Mouse (Mus musculus): ENCODE results near the gene Sun1. TPM values are rescaled to one million over a fixed set of nuclear protein-coding genes. Genes with fewer than 3 reads are reported as not detected.
A peak's percentile ranks its signal among the peaks of the same experiment; 100 is the strongest.

The Sun1 gene
- polyA plus RNA-seq, 2 experiments = 53.7 to 65.3 TPM

DNA sequence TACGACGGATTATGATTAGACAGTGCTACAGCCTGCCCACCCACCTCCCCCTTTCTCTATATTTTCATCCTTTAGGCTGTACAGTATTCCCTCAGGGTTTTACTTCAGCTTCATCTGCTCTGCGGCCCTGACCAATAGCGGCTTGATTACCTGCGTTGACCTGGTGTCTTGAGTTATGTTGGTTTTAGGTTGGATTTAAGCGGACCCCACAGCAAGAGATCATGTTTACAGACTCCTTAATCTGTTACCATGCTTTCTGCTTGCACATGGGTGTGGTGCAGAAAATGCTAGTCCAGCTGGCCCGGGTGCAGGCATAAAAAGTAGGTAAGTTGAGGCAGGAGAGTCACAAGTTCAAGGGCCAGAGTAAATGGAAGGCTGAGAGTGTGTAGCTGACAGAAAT lies 50.8 kb downstream of the Sun1 start:
- Histone ChIP-seq H3K4me1 (ENCODE audit: control insufficient read depth, insufficient read depth, low read length) (peaks cover 8% of the 10 kb centered on the region), H3K27me3 (ENCODE audit: control insufficient read depth, insufficient read depth, low read length) (no peaks in the 10 kb centered on the region), H3K36me3 (ENCODE audit: control insufficient read depth, insufficient read depth, low read length) (peaks cover 40% of the 10 kb centered on the region), H3K4me3 (replicated peaks; ENCODE audit: low read length) (peak overlapping the region; percentile 80), H3K9ac (ENCODE audit: low read depth, low read length, severe bottlenecking) (peak overlapping the region; percentile 78), H3K27ac (replicated peaks; ENCODE audit: low read depth, low read length) (no peak overlapping the region), H3K9me3 (ENCODE audit: control insufficient read depth, low read length) (no peaks in the 10 kb centered on the region), H3K4me2 (replicated peaks; ENCODE audit: low read depth, low read length, severe bottlenecking) (peak overlapping the region; percentile 64)
- no peak for DNase-seq (ENCODE audit: low spot score)
- WGBS = 78% methylated on average over 7 of the region's 7 CpGs
- no peak for TF ChIP-seq POLR2A (IDR thresholded peaks at IDR 0.05; ENCODE audit: borderline replicate concordance, extremely low read depth, insufficient read depth, insufficient read length)
- no peak for ATAC-seq (ENCODE audit: low FRiP score, low read depth)

DNA sequence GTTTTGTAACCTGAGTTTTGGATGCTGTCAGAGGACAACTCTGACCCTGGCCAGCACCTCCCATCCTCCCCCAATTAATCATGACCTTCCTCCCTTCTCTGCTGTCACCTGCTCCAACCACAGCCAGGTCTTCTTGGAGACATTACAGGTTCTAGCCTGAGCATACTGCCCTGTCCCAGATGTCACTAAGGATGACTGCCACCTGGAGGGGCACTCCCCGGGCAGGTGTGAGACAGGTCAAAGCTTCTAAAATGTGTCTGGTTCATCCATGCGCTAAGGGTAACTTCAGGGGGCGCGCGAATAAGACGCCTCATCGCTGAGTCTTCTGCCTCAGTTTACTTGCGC lies 51.3 kb downstream of the Sun1 start:
- H3K4me2 ChIP-seq (replicated peaks; ENCODE audit: low read depth, low read length, severe bottlenecking) = peak overlapping the region; percentile 64
- 1% methylated on average over 8 of the region's 8 CpGs for WGBS

DNA sequence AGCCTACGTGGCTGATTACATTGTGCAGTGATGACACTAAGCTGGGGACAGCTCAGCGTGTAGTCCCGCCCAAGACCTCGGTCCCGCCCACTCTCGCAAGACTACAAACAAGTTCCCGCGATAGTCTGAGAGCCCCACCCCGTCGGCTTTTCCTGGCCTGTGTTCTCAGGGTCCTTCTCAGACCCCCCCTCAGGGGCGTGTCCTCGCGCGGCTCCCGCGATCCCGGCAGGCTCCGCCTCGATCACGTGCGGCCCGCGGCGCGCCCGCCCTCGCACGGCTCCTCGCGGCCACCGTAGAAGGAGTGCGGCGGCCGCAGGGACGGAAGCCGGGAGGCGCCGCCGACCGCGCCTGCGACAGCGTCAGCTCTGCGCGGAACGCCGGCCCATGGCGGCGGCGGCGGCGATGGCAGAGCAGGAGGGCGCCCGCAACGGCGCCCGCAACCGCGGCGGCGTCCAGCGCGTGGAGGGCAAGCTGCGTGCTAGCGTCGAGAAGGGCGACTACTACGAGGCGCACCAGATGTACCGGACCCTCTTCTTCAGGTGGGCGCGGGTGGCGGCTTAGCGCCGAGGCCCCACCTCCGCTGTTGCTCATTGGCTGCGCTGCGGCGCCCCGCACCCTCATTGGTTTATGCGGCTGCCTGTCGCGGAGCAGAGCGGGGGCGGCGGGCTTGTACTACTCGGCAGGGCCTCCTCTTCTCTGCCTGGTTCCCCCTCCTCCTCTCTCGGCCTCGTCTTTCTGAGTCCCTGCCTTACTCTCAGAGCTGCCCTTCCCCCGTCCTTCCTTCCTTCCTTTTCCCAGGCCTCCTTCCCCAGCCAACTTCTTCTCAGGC lies 51.9 kb downstream of the Sun1 start, which contains the start of gene Get4:
TSS of gene Get4 (plus strand) at position 244 of the 829 bp plus-strand sequence.
- Histone ChIP-seq H3K36me3 (ENCODE audit: control insufficient read depth, insufficient read depth, low read length) (peaks cover 34% of the 10 kb centered on the region), H3K4me3 (replicated peaks; ENCODE audit: low read length) (peak within 1 kb of the TSS; percentile 80), H3K4me2 (replicated peaks; ENCODE audit: low read depth, low read length, severe bottlenecking) (peak within 1 kb of the TSS; percentile 64), H3K4me1 (ENCODE audit: control insufficient read depth, insufficient read depth, low read length) (peaks cover 8% of the 10 kb centered on the region), H3K9ac (ENCODE audit: low read depth, low read length, severe bottlenecking) (peak within 1 kb of the TSS; percentile 78), H3K9me3 (ENCODE audit: control insufficient read depth, low read length) (no peaks in the 10 kb centered on the region), H3K27ac (replicated peaks; ENCODE audit: low read depth, low read length) (peak within 1 kb of the TSS; percentile 85), H3K27me3 (ENCODE audit: control insufficient read depth, insufficient read depth, low read length) (no peaks in the 10 kb centered on the region)
- DNase-seq (ENCODE audit: low spot score) (peak; percentile 100), ATAC-seq (ENCODE audit: low FRiP score, low read depth) (peak; percentile 94)
- under 1% methylated on average over 57 of the region's 90 CpGs for WGBS
- 0 out of 2 replicates have a peak, but pooled peaks have one; percentile 37 for TF ChIP-seq POLR2A (IDR thresholded peaks at IDR 0.05; ENCODE audit: borderline replicate concordance, extremely low read depth, insufficient read depth, insufficient read length)

More for the DNA sequence above, 51.3 kb downstream of the Sun1 start:
- Histone ChIP-seq H3K9me3 (ENCODE audit: control insufficient read depth, low read length) (no peaks in the 10 kb centered on the region), H3K4me3 (replicated peaks; ENCODE audit: low read length) (peak overlapping the region; percentile 80), H3K27ac (replicated peaks; ENCODE audit: low read depth, low read length) (peak overlapping the region; percentile 80; the same call in 1 of the 2 replicates), H3K36me3 (ENCODE audit: control insufficient read depth, insufficient read depth, low read length) (peaks cover 36% of the 10 kb centered on the region), H3K27me3 (ENCODE audit: control insufficient read depth, insufficient read depth, low read length) (no peaks in the 10 kb centered on the region), H3K4me1 (ENCODE audit: control insufficient read depth, insufficient read depth, low read length) (peaks cover 8% of the 10 kb centered on the region), H3K9ac (ENCODE audit: low read depth, low read length, severe bottlenecking) (peak overlapping the region; percentile 78)
- TF ChIP-seq POLR2A (IDR thresholded peaks at IDR 0.05; ENCODE audit: borderline replicate concordance, extremely low read depth, insufficient read depth, insufficient read length) = no peak
- ATAC-seq (ENCODE audit: low FRiP score, low read depth) (peak; percentile 1; the same call in 1 of the 2 replicates), DNase-seq (ENCODE audit: low spot score) (no peak)

DNA sequence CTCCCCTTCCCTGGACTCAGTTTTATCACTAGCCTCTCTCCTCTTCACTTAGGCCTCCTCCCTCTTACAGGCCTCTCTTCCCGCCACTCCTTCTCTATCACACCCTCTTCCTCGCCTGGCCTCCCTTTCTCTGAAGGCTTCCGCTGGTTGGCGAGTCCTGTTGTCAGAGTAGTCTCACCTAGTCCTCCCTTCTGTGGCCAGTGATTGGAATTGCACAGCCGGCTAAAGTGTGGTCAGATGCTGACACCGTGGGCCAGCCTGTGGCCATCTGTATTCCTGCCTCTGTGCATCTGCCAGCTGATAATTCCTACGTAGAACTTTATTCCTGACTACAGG lies 52.4 kb downstream of the Sun1 start:
- peak overlapping the region; percentile 64 for H3K4me2 ChIP-seq (replicated peaks; ENCODE audit: low read depth, low read length, severe bottlenecking)
- 0% methylated on average over 7 of the region's 7 CpGs for WGBS
- ATAC-seq (ENCODE audit: low FRiP score, low read depth) (peak; percentile 10; the same call in 1 of the 2 replicates), DNase-seq (ENCODE audit: low spot score) (no peak)
- H3K27me3 ChIP-seq (ENCODE audit: control insufficient read depth, insufficient read depth, low read length) = no peaks in the 10 kb centered on the region
- H3K4me1 ChIP-seq (ENCODE audit: control insufficient read depth, insufficient read depth, low read length) = peaks cover 8% of the 10 kb centered on the region
- no peaks in the 10 kb centered on the region for H3K9me3 ChIP-seq (ENCODE audit: control insufficient read depth, low read length)
- peak overlapping the region; percentile 85 for H3K27ac ChIP-seq (replicated peaks; ENCODE audit: low read depth, low read length)
- peak overlapping the region; percentile 77 for H3K9ac ChIP-seq (ENCODE audit: low read depth, low read length, severe bottlenecking)
- no peak for TF ChIP-seq POLR2A (IDR thresholded peaks at IDR 0.05; ENCODE audit: borderline replicate concordance, extremely low read depth, insufficient read depth, insufficient read length)
- H3K4me3 ChIP-seq (replicated peaks; ENCODE audit: low read length) = peak overlapping the region; percentile 80
- H3K36me3 ChIP-seq (ENCODE audit: control insufficient read depth, insufficient read depth, low read length) = peaks cover 31% of the 10 kb centered on the region

DNA sequence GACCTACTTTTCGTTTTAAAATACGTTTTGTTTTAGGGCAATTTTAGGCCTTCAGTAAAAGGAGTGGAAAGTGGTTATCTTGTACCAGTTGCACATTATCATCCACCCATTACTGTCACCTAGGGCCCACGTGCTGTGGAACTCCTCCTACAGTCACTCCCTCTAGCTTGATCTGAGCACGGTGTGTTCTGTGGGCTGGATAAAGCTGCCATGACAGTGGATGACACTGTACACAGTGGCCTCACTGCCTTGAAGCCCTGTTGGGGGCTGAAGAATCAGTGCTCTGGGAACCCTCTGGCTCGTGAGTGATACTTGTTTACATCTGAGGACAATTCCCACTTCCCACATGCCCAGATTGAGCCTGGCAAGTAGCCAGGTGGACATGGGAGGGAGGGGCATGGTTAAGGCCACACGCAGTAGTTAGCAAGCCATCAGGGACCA lies 52.9 kb downstream of the Sun1 start:
- no peak for TF ChIP-seq POLR2A (IDR thresholded peaks at IDR 0.05; ENCODE audit: borderline replicate concordance, extremely low read depth, insufficient read depth, insufficient read length)
- Histone ChIP-seq H3K9ac (ENCODE audit: low read depth, low read length, severe bottlenecking) (peak overlapping the region; percentile 77), H3K9me3 (ENCODE audit: control insufficient read depth, low read length) (no peaks in the 10 kb centered on the region), H3K27ac (replicated peaks; ENCODE audit: low read depth, low read length) (peak overlapping the region; percentile 85; the same call in 1 of the 2 replicates), H3K4me2 (replicated peaks; ENCODE audit: low read depth, low read length, severe bottlenecking) (peak overlapping the region; percentile 64), H3K36me3 (ENCODE audit: control insufficient read depth, insufficient read depth, low read length) (peaks cover 26% of the 10 kb centered on the region), H3K4me1 (ENCODE audit: control insufficient read depth, insufficient read depth, low read length) (peaks cover 8% of the 10 kb centered on the region), H3K4me3 (replicated peaks; ENCODE audit: low read length) (peak overlapping the region; percentile 80), H3K27me3 (ENCODE audit: control insufficient read depth, insufficient read depth, low read length) (no peaks in the 10 kb centered on the region)
- no peak for DNase-seq (ENCODE audit: low spot score)
- no peak for ATAC-seq (ENCODE audit: low FRiP score, low read depth)
- 4% methylated on average over 6 of the region's 6 CpGs for WGBS
